Mouse (Mus musculus) liver, embryonic 15.5 days (tissue): ENCODE measurements around the gene Olfr1186. TPM values are rescaled to one million over a fixed set of nuclear protein-coding genes. Genes with fewer than 3 reads are reported as not detected.
"Not testable (repeated sequence)": the region's sequence is repeated elsewhere in the genome, so short reads cannot be mapped to it uniquely, and the experiment has no call there.

Source experiments
- ATAC-seq: fragments of 200-750 bp; cut with Nextera tagmentation; 2 replicates; pipeline ENCODE4 v1.8.0; 2017; ENCODE audit warnings: moderate number of reproducible peaks, mild to moderate bottlenecking, moderate library complexity; ENCODE audit not compliant: insufficient read depth
- H3K27ac ChIP-seq: fragments of 300-500 bp; sonication (generic); replicated peaks from 2 replicates; pipeline ENCODE4 v1.5.1; 2015; ENCODE audit warnings: mild to moderate bottlenecking, inconsistent platforms
- H3K27me3 ChIP-seq: fragments of 300-500 bp; sonication (generic); 2 replicates; pipeline ENCODE4 v1.6.1; 2015; ENCODE audit warnings: mild to moderate bottlenecking, inconsistent platforms
- H3K36me3 ChIP-seq: fragments of 300-500 bp; sonication (generic); replicated peaks from 2 replicates; pipeline ENCODE4 v1.6.1; 2015; ENCODE audit warnings: moderate library complexity, mild to moderate bottlenecking, inconsistent platforms
- H3K4me1 ChIP-seq: fragments of 300-500 bp; sonication (generic); replicated peaks from 2 replicates; pipeline ENCODE4 v1.6.1; 2015; ENCODE audit warnings: inconsistent platforms
- H3K4me2 ChIP-seq: fragments of 300-500 bp; sonication (generic); 2 replicates; pipeline ENCODE4 v1.6.1; 2015; ENCODE audit warnings: moderate library complexity, mild to moderate bottlenecking, inconsistent platforms
- H3K4me3 ChIP-seq: fragments of 300-500 bp; sonication (generic); replicated peaks from 2 replicates; pipeline ENCODE4 v1.5.1; 2015; ENCODE audit warnings: mild to moderate bottlenecking, inconsistent platforms
- H3K9ac ChIP-seq: fragments of 300-500 bp; sonication (generic); 2 replicates; pipeline ENCODE4 v1.6.1; 2015; ENCODE audit warnings: moderate library complexity, mild to moderate bottlenecking, inconsistent platforms
- H3K9me3 ChIP-seq: fragments of 300-500 bp; sonication (generic); replicated peaks from 2 replicates; pipeline ENCODE4 v1.6.1; 2016; ENCODE audit warnings: inconsistent platforms
- WGBS: fragments of 180-500 bp; shearing (Covaris S2); methylation state at CpG from one replicate; pipeline ENCODE4 v1.1.7; 2015; ENCODE audit warnings: mixed read lengths; ENCODE audit not compliant: insufficient replicate concordance; 5-methylcytosine and 5-hydroxymethylcytosine counted together
- polyA plus RNA-seq: library from polyadenylated mRNA; unstranded; fragments of >200 nt; fragmentation: Nextera tagmentation; extraction: Ambion mirVana; gene quantifications from 2 replicates; pipeline ENCODE4 v1.2.1, GENCODE M21; 2015

Olfr1186 gene
- polyA plus RNA-seq, result not detected in 2 replicates

- H3K9me3 ChIP-seq, result no peaks in the 10 kb centered on the region
- no peak for ATAC-seq
- WGBS, result 55% methylated on average over 2 of the region's 2 CpGs
These were observed at the start of gene Olfr1186 for GRCm38 (mm10) chr2:88518251-88518650. Gene Olfr1186, plus strand, starts transcription at chr2:88518551.

GRCm38 (mm10) chr2:88483298-88483697 lies 35.1 kb upstream of the Olfr1186 start, which contains the start of gene Olfr1184:
Gene Olfr1184, plus strand, starts transcription at chr2:88483598.
- 68% methylated on average over 2 of the region's 2 CpGs for WGBS
- H3K36me3 ChIP-seq, result no peaks in the 10 kb centered on the region
- H3K4me2 ChIP-seq, result no peak within 1 kb of the TSS
- H3K27ac ChIP-seq, result no peak within 1 kb of the TSS
- H3K4me3 ChIP-seq, result no peak within 1 kb of the TSS
- no peaks in the 10 kb centered on the region for H3K27me3 ChIP-seq
- H3K9me3 ChIP-seq, result no peaks in the 10 kb centered on the region
- no peak within 1 kb of the TSS for H3K9ac ChIP-seq
- no peaks in the 10 kb centered on the region for H3K4me1 ChIP-seq
- no peak for ATAC-seq

More at GRCm38 (mm10) chr2:88518251-88518650, at the start of gene Olfr1186:
- no peaks in the 10 kb centered on the region for H3K27me3 ChIP-seq
- no peak within 1 kb of the TSS for H3K9ac ChIP-seq
- no peaks in the 10 kb centered on the region for H3K36me3 ChIP-seq
- H3K4me3 ChIP-seq, result no peak within 1 kb of the TSS
- H3K27ac ChIP-seq, result no peak within 1 kb of the TSS
- H3K4me1 ChIP-seq, result no peaks in the 10 kb centered on the region
- no peak within 1 kb of the TSS for H3K4me2 ChIP-seq

- no peak within 1 kb of the TSS for H3K9ac ChIP-seq
- WGBS, result 35% methylated on average over 2 of the region's 2 CpGs
- H3K27me3 ChIP-seq, result no peaks in the 10 kb centered on the region
- no peak for ATAC-seq
- H3K9me3 ChIP-seq, result no peaks in the 10 kb centered on the region
- H3K4me3 ChIP-seq, result no peak within 1 kb of the TSS
- no peaks in the 10 kb centered on the region for H3K36me3 ChIP-seq
- no peak within 1 kb of the TSS for H3K4me2 ChIP-seq
- H3K27ac ChIP-seq, result no peak within 1 kb of the TSS
- H3K4me1 ChIP-seq, result no peaks in the 10 kb centered on the region
These were observed 25.3 kb upstream of the Olfr1186 start, which contains the start of gene Olfr1185-ps1 for GRCm38 (mm10) chr2:88493020-88493419. Gene Olfr1185-ps1, plus strand, starts transcription at chr2:88493320.

- no peak overlapping the region for H3K9ac ChIP-seq
- H3K27ac ChIP-seq, result no peak overlapping the region
- H3K4me3 ChIP-seq, result no peak overlapping the region
- no peaks in the 10 kb centered on the region for H3K9me3 ChIP-seq
- no peak for ATAC-seq
- H3K4me1 ChIP-seq, result no peaks in the 10 kb centered on the region
- H3K27me3 ChIP-seq, result no peaks in the 10 kb centered on the region
- no peaks in the 10 kb centered on the region for H3K36me3 ChIP-seq
- 34% methylated on average over 3 of the region's 3 CpGs for WGBS
- H3K4me2 ChIP-seq, result no peak overlapping the region
These were observed 7.4 kb downstream of the Olfr1186 start for GRCm38 (mm10) chr2:88525720-88526119.

GRCm38 (mm10) chr2:88556635-88557034 lies 38.3 kb downstream of the Olfr1186 start, which contains the start of gene Olfr1188:
Gene Olfr1188, plus strand, starts transcription at chr2:88556935.
- H3K4me1 ChIP-seq, result no peaks in the 10 kb centered on the region
- H3K9me3 ChIP-seq, result no peaks in the 10 kb centered on the region
- H3K27ac ChIP-seq, result no peak within 1 kb of the TSS
- ATAC-seq, result no peak
- no peak within 1 kb of the TSS for H3K9ac ChIP-seq
- 56% methylated on average over 2 of the region's 2 CpGs for WGBS
- no peak within 1 kb of the TSS for H3K4me3 ChIP-seq
- H3K36me3 ChIP-seq, result no peaks in the 10 kb centered on the region
- H3K4me2 ChIP-seq, result no peak within 1 kb of the TSS
- no peaks in the 10 kb centered on the region for H3K27me3 ChIP-seq

- not testable (repeated sequence) for ATAC-seq, H3K4me2 ChIP-seq, H3K9ac ChIP-seq, H3K4me1 ChIP-seq, H3K9me3 ChIP-seq, H3K27me3 ChIP-seq, H3K27ac ChIP-seq, H3K4me3 ChIP-seq, H3K36me3 ChIP-seq
- 70% methylated on average over 12 of the region's 12 CpGs for WGBS
These were observed 54.3 kb downstream of the Olfr1186 start for GRCm38 (mm10) chr2:88572696-88573095.

Other genes with a start within 250 kb of the Olfr1186 start
- gene Olfr1173, start 238.7 kb upstream of the Olfr1186 start, polyA plus RNA-seq, result not detected in 2 replicates
- not detected in 2 replicates for gene Olfr1174-ps, start 203.4 kb upstream of the Olfr1186 start, polyA plus RNA-seq
- not detected in 2 replicates for gene Olfr1175-ps, start 191.3 kb upstream of the Olfr1186 start, polyA plus RNA-seq
- not detected in 2 replicates for gene Olfr1176, start 181.8 kb upstream of the Olfr1186 start, polyA plus RNA-seq
- not detected in 2 replicates for gene Olfr1177-ps, start 172.1 kb upstream of the Olfr1186 start, polyA plus RNA-seq
- not detected in 2 replicates for gene Olfr1178, start 131.5 kb upstream of the Olfr1186 start, polyA plus RNA-seq
- gene Olfr1179, start 112.1 kb upstream of the Olfr1186 start, polyA plus RNA-seq, result not detected in 2 replicates
- not detected in 2 replicates for gene Olfr1180, start 99.4 kb upstream of the Olfr1186 start, polyA plus RNA-seq
- gene Olfr1181, start 92.4 kb upstream of the Olfr1186 start, polyA plus RNA-seq, result not detected in 2 replicates
- not detected in 2 replicates for gene Gm13757, start 69.4 kb upstream of the Olfr1186 start, polyA plus RNA-seq
- not detected in 2 replicates for gene Olfr1183, start 63.7 kb upstream of the Olfr1186 start, polyA plus RNA-seq
- gene Olfr1184, start 35.0 kb upstream of the Olfr1186 start, polyA plus RNA-seq, result not detected in 2 replicates
- not detected in 2 replicates for gene Olfr1185-ps1, start 25.2 kb upstream of the Olfr1186 start, polyA plus RNA-seq
- not detected in 2 replicates for gene Olfr1188, start 38.4 kb downstream of the Olfr1186 start, polyA plus RNA-seq
- not detected in 2 replicates for gene Olfr1189, start 67.9 kb downstream of the Olfr1186 start, polyA plus RNA-seq
- not detected in 2 replicates for gene Olfr1191-ps1, start 122.0 kb downstream of the Olfr1186 start, polyA plus RNA-seq
- gene Olfr1192-ps1, start 130.0 kb downstream of the Olfr1186 start, polyA plus RNA-seq, result not detected in 2 replicates
- gene Olfr1193, start 157.1 kb downstream of the Olfr1186 start, polyA plus RNA-seq, result not detected in 2 replicates
- gene Olfr1195, start 170.6 kb downstream of the Olfr1186 start, polyA plus RNA-seq, result not detected in 2 replicates
- not detected in 2 replicates for gene Olfr1196, start 186.0 kb downstream of the Olfr1186 start, polyA plus RNA-seq
- gene Olfr1197, start 213.8 kb downstream of the Olfr1186 start, polyA plus RNA-seq, result not detected in 2 replicates
- gene Olfr1198, start 232.8 kb downstream of the Olfr1186 start, polyA plus RNA-seq, result not detected in 2 replicates
- not detected in 2 replicates for gene Olfr1199, start 241.9 kb downstream of the Olfr1186 start, polyA plus RNA-seq